Mouse (Mus musculus) embryonic facial prominence, embryonic 14.5 days (tissue): ENCODE measurements around the gene Slc30a5. TPM values are rescaled to one million over a fixed set of nuclear protein-coding genes. Genes with fewer than 3 reads are reported as not detected.

Source experiments
- ATAC-seq: fragments of 200-750 bp; cut with Nextera tagmentation; 2 replicates; pipeline ENCODE4 v1.8.0; 2017; ENCODE audit warnings: low read depth, moderate number of reproducible peaks, moderate TSS enrichment
- DNase-seq: peaks from one replicate; pipeline ENCODE4 v3.0.0-alpha.2; 2015; ENCODE audit warnings: low spot score
- H3K27ac ChIP-seq: fragments of 300-500 bp; sonication (generic); replicated peaks from 2 replicates; pipeline ENCODE4 v1.5.1; 2014; ENCODE audit warnings: low read depth, mild to moderate bottlenecking, low read length, moderate library complexity
- H3K27me3 ChIP-seq: fragments of 300-500 bp; sonication (generic); replicated peaks from 2 replicates; pipeline ENCODE4 v1.6.1; 2014; ENCODE audit warnings: low read length; ENCODE audit not compliant: control insufficient read depth, insufficient read depth
- H3K36me3 ChIP-seq: fragments of 300-500 bp; sonication (generic); 2 replicates; pipeline ENCODE4 v1.6.1; 2014; ENCODE audit warnings: low read length, mixed read lengths; ENCODE audit not compliant: control insufficient read depth, insufficient read depth
- H3K4me1 ChIP-seq: fragments of 300-500 bp; sonication (generic); 2 replicates; pipeline ENCODE4 v1.6.1; 2014; ENCODE audit warnings: antibody characterized with exemption, low read length; ENCODE audit not compliant: control insufficient read depth, insufficient read depth
- H3K4me2 ChIP-seq: fragments of 300-500 bp; sonication (generic); 2 replicates; pipeline ENCODE4 v1.6.1; 2014; ENCODE audit warnings: low read depth, mild to moderate bottlenecking, low read length, moderate library complexity, mixed read lengths
- H3K4me3 ChIP-seq: fragments of 300-500 bp; sonication (generic); 2 replicates; pipeline ENCODE4 v1.5.1; 2014; ENCODE audit warnings: low read depth, mild to moderate bottlenecking, low read length
- H3K9ac ChIP-seq: fragments of 300-500 bp; sonication (generic); 2 replicates; pipeline ENCODE4 v1.6.1; 2014; ENCODE audit warnings: low read depth, mild to moderate bottlenecking, low read length, moderate library complexity, mixed read lengths
- H3K9me3 ChIP-seq: fragments of 300-500 bp; sonication (generic); 2 replicates; pipeline ENCODE4 v1.6.1; 2016; ENCODE audit warnings: low read length; ENCODE audit not compliant: control insufficient read depth
- WGBS: fragments of 180-500 bp; shearing (Covaris S2); extraction: QIAGEN DNeasy Blood & Tissue Kit; methylation state at CpG from one replicate; pipeline ENCODE4 v1.1.7; 2014; 5-methylcytosine and 5-hydroxymethylcytosine counted together
- polyA plus RNA-seq: library from polyadenylated mRNA; unstranded; fragments of >200 nt; fragmentation: Nextera tagmentation; extraction: Ambion mirVana; gene quantifications from 2 replicates; pipeline ENCODE4 v1.2.1, GENCODE M21; 2014

Slc30a5 gene
- 68.0 and 75.5 TPM in 2 replicates for polyA plus RNA-seq

- Histone ChIP-seq H3K9me3 (no peaks in the 10 kb centered on the region), H3K4me2 (peak within 1 kb of the TSS; percentile 78), H3K36me3 (peaks cover 4% of the 10 kb centered on the region), H3K9ac (peak within 1 kb of the TSS; percentile 99), H3K27ac (peak within 1 kb of the TSS; percentile 92), H3K4me3 (peak within 1 kb of the TSS; percentile 99), H3K4me1 (peaks cover 12% of the 10 kb centered on the region), H3K27me3 (no peaks in the 10 kb centered on the region)
- ATAC-seq: peak; percentile 96
- peak; percentile 99 for DNase-seq
- WGBS: 0% methylated on average over 38 of the region's 94 CpGs
These were observed at the start of gene Slc30a5 for GRCm38 (mm10) chr13:100832741-100833639. Gene Slc30a5, minus strand, starts transcription at chr13:100833427.

- ATAC-seq (no peak), DNase-seq (no peak)
- H3K27me3 ChIP-seq: no peaks in the 10 kb centered on the region
- no peak overlapping the region for H3K9ac ChIP-seq
- WGBS: 87% methylated on average over 2 of the region's 2 CpGs
- H3K4me2 ChIP-seq: no peak overlapping the region
- H3K36me3 ChIP-seq: no peaks in the 10 kb centered on the region
- no peak overlapping the region for H3K27ac ChIP-seq
- H3K9me3 ChIP-seq: no peaks in the 10 kb centered on the region
- H3K4me3 ChIP-seq: no peak overlapping the region
- H3K4me1 ChIP-seq: no peaks in the 10 kb centered on the region
These were observed 48.7 kb upstream of the Slc30a5 start for GRCm38 (mm10) chr13:100881944-100882343.

GRCm38 (mm10) chr13:100879806-100880205, 46.6 kb upstream of the Slc30a5 start:
- H3K36me3 ChIP-seq: no peaks in the 10 kb centered on the region
- H3K4me1 ChIP-seq: no peaks in the 10 kb centered on the region
- WGBS: 88% methylated on average over 3 of the region's 3 CpGs
- no peak for ATAC-seq
- no peak overlapping the region for H3K27ac ChIP-seq
- no peaks in the 10 kb centered on the region for H3K9me3 ChIP-seq
- no peaks in the 10 kb centered on the region for H3K27me3 ChIP-seq
- no peak for DNase-seq
- H3K9ac ChIP-seq: no peak overlapping the region
- H3K4me3 ChIP-seq: no peak overlapping the region
- no peak overlapping the region for H3K4me2 ChIP-seq

- Histone ChIP-seq H3K4me1 (no peaks in the 10 kb centered on the region), H3K9ac (no peak overlapping the region), H3K27ac (no peak overlapping the region), H3K4me3 (no peak overlapping the region), H3K4me2 (no peak overlapping the region), H3K36me3 (no peaks in the 10 kb centered on the region), H3K27me3 (no peaks in the 10 kb centered on the region), H3K9me3 (no peaks in the 10 kb centered on the region)
- 52% methylated on average over 3 of the region's 3 CpGs for WGBS
- ATAC-seq (peak; percentile 65; the same call in 1 of the 2 replicates), DNase-seq (peak; percentile 67)
These were observed 46.1 kb upstream of the Slc30a5 start for GRCm38 (mm10) chr13:100879326-100879725.

GRCm38 (mm10) chr13:100878264-100878663, 45.0 kb upstream of the Slc30a5 start:
- no peaks in the 10 kb centered on the region for H3K27me3 ChIP-seq
- H3K9me3 ChIP-seq: no peaks in the 10 kb centered on the region
- no peak overlapping the region for H3K27ac ChIP-seq
- H3K9ac ChIP-seq: no peak overlapping the region
- WGBS: 84% methylated on average over 3 of the region's 3 CpGs
- DNase-seq: no peak
- ATAC-seq: no peak
- H3K36me3 ChIP-seq: no peaks in the 10 kb centered on the region
- H3K4me3 ChIP-seq: no peak overlapping the region
- H3K4me2 ChIP-seq: no peak overlapping the region
- no peaks in the 10 kb centered on the region for H3K4me1 ChIP-seq

GRCm38 (mm10) chr13:100877703-100878102, 44.5 kb upstream of the Slc30a5 start:
- no peaks in the 10 kb centered on the region for H3K4me1 ChIP-seq
- no peak overlapping the region for H3K9ac ChIP-seq
- no peaks in the 10 kb centered on the region for H3K9me3 ChIP-seq
- H3K4me2 ChIP-seq: no peak overlapping the region
- WGBS: 93% methylated on average over 3 of the region's 3 CpGs
- DNase-seq (no peak), ATAC-seq (no peak)
- H3K4me3 ChIP-seq: no peak overlapping the region
- H3K36me3 ChIP-seq: no peaks in the 10 kb centered on the region
- H3K27ac ChIP-seq: no peak overlapping the region
- no peaks in the 10 kb centered on the region for H3K27me3 ChIP-seq

- no peak for ATAC-seq
- H3K4me1 ChIP-seq: no peaks in the 10 kb centered on the region
- WGBS: 67% methylated on average over 4 of the region's 4 CpGs
- no peaks in the 10 kb centered on the region for H3K9me3 ChIP-seq
- DNase-seq: no peak
- H3K36me3 ChIP-seq: no peaks in the 10 kb centered on the region
- H3K27me3 ChIP-seq: no peaks in the 10 kb centered on the region
- H3K9ac ChIP-seq: no peak overlapping the region
- no peak overlapping the region for H3K4me3 ChIP-seq
- no peak overlapping the region for H3K4me2 ChIP-seq
- no peak overlapping the region for H3K27ac ChIP-seq
These were observed 41.9 kb upstream of the Slc30a5 start for GRCm38 (mm10) chr13:100875103-100875502.

- H3K4me2 ChIP-seq: no peak overlapping the region
- no peaks in the 10 kb centered on the region for H3K4me1 ChIP-seq
- no peak overlapping the region for H3K27ac ChIP-seq
- DNase-seq: no peak
- ATAC-seq: no peak
- H3K27me3 ChIP-seq: no peaks in the 10 kb centered on the region
- no peak overlapping the region for H3K9ac ChIP-seq
- 78% methylated on average over 3 of the region's 3 CpGs for WGBS
- H3K4me3 ChIP-seq: no peak overlapping the region
- H3K9me3 ChIP-seq: no peaks in the 10 kb centered on the region
- no peaks in the 10 kb centered on the region for H3K36me3 ChIP-seq
These were observed 41.4 kb upstream of the Slc30a5 start for GRCm38 (mm10) chr13:100874588-100874987.

GRCm38 (mm10) chr13:100873530-100873929, 40.3 kb upstream of the Slc30a5 start:
- H3K36me3 ChIP-seq: no peaks in the 10 kb centered on the region
- 83% methylated on average over 8 of the region's 8 CpGs for WGBS
- no peak for ATAC-seq

More at GRCm38 (mm10) chr13:100873530-100873929, 40.3 kb upstream of the Slc30a5 start:
- H3K9ac ChIP-seq: no peak overlapping the region
- no peaks in the 10 kb centered on the region for H3K27me3 ChIP-seq
- H3K4me1 ChIP-seq: no peaks in the 10 kb centered on the region
- no peak overlapping the region for H3K4me3 ChIP-seq
- no peak overlapping the region for H3K4me2 ChIP-seq
- no peaks in the 10 kb centered on the region for H3K9me3 ChIP-seq
- DNase-seq: no peak
- no peak overlapping the region for H3K27ac ChIP-seq
